Mouse (Mus musculus) lung, postnatal 10 days (tissue): ENCODE results near the gene Nek1.

Experiments used
- DNase-seq: peaks from one replicate; pipeline ENCODE4 v3.0.0; 2021

Nek1 gene

GRCm38 (mm10) chr8:60992910-60993638 lies at the start of gene Nek1:
Gene Nek1, plus strand, starts transcription at chr8:60993195.
- DNase-seq, result peak; percentile 98

- DNase-seq, result no peak
These were observed 45.5 kb upstream of the Nek1 start for GRCm38 (mm10) chr8:60947503-60947902.

- no peak for DNase-seq
These were observed 43.1 kb upstream of the Nek1 start for GRCm38 (mm10) chr8:60949859-60950258.

GRCm38 (mm10) chr8:60951271-60951670 lies 41.7 kb upstream of the Nek1 start:
- no peak for DNase-seq

GRCm38 (mm10) chr8:60951757-60952156 lies 41.2 kb upstream of the Nek1 start:
- no peak for DNase-seq

GRCm38 (mm10) chr8:60952803-60953202 lies 40.2 kb upstream of the Nek1 start:
- DNase-seq, result no peak

- peak; percentile 75 for DNase-seq
These were observed 38.5 kb upstream of the Nek1 start for GRCm38 (mm10) chr8:60954281-60955014.

- DNase-seq, result no peak
These were observed 36.1 kb upstream of the Nek1 start for GRCm38 (mm10) chr8:60956847-60957246.

DNA sequence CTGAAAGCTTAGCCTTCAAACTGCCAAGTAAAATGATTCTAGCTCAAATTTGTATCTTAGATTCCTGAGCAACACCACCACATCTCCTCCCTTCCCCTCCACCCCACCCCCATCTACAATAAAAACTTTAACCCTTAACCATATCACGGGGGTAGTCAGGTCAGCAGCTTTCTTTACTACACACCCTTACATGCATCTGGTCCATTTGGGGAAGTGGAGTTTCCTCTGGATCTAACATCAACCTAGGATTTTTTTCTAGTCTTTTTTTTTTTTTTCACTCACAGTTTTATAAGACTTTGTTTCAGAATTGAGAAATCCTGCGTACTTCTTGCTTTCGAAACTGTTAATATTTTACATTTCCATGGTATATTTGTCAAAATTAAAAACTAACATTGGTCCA lies 30.2 kb upstream of the Nek1 start:
- no peak for DNase-seq

DNA sequence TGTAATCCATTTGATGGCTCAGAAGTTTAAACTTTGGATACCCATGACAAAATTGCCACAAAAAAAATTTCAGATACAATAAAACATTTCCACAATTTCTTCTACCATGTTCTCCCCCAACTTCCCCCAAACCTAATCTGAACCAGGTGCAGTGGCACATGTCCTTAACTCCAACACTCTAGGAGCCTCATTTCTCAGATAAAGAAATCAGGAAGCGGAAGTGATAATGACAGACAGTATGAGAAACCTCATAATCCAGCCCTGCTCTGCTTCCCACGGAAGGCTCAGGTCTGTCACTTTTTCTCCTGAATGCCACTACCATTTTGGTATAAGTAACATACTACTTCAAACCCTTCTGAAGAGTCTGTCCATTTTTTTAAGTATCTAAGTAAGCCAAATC lies 29.1 kb upstream of the Nek1 start:
- no peak for DNase-seq

DNA sequence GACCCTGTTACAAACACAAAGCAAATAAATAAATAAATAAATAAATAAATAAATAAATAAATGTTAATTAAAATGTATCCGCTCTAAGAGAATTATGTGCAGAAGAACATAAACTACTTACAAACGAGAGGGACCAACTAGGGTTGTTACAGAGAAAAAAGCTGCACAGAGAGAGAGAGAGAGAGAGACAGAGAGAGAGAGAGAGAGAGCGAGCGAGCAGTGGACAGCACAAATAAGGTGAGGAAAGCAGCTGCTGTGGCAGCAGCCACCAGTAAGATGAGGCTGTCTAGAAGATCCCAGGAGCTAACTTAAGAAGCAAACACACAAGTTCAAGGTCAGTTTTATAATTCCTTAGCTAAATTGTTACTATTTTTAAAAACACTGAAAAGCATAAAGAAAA lies 28.5 kb upstream of the Nek1 start:
- no peak for DNase-seq

DNA sequence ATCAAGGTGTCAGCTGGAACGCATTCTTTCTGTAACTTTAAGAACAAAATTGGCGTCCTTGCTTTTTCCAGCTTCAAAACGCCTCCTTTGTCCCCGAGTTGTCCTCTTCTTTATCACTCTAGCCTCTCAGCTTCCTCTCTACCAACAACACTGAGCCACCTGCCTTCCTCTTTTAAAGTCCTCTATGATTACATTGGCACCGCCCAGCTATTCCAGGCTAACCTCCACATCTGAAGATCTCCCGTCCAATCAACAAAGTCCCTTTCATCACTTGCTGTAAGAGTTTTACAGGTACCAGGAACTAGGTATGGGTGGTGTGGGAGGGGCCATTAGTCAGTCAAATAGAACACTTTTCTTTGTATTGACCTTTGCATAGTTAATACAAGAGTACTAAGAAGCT lies 27.7 kb upstream of the Nek1 start:
- no peak for DNase-seq

- DNase-seq, result no peak
These were observed 27.3 kb upstream of the Nek1 start for GRCm38 (mm10) chr8:60965741-60966140.

GRCm38 (mm10) chr8:60969091-60969490 lies 23.9 kb upstream of the Nek1 start:
- no peak for DNase-seq

GRCm38 (mm10) chr8:60971808-60972207 lies 21.2 kb upstream of the Nek1 start:
- DNase-seq, result peak; percentile 35

DNA sequence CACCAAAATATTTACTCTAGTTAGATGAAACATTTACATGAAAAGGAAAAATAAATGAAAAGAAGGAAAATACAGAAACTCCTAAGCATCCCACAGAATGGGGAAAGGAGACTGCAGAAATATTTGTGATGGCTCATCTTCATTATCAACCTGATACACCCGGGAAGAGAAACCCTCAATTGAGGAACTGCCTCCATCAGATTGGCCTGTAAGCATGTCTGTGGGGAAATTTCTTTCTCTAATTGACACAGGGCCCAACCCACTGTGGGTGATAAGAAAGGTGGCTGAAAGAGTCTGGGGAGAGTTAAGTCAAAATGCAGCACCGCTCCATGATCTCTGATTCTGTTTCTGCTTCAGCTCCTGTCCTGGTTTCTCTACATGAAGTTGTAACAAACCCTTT lies 19.5 kb upstream of the Nek1 start:
- DNase-seq, result no peak

GRCm38 (mm10) chr8:60974837-60975236 lies 18.2 kb upstream of the Nek1 start:
- DNase-seq, result no peak

- DNase-seq, result no peak
These were observed 16.2 kb upstream of the Nek1 start for GRCm38 (mm10) chr8:60976818-60977217.

GRCm38 (mm10) chr8:60978496-60978895 lies 14.5 kb upstream of the Nek1 start:
- no peak for DNase-seq

DNA sequence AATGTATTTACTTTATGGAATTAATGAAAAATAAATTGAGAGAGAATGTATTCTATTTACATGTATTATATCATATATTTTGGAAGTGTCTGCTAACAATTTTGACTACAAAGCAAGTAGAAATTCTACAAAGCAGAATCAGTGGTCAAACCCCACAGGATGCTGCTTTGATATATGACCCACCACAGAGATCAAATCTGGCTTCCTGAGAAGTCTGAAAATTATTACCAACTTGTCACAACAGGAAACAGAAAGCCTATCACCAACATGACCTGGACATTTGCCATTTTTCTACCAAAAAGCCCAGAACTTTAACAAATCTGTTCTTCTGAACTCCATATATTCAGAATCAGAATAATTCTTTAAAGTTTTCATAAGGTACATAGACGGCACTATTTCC lies 11.6 kb upstream of the Nek1 start:
- no peak for DNase-seq

- DNase-seq, result peak; percentile 98
These were observed 10.0 kb upstream of the Nek1 start, which contains the start of gene Clcn3 for GRCm38 (mm10) chr8:60982701-60983687. Gene Clcn3, minus strand, starts transcription at chr8:60983300.

DNA sequence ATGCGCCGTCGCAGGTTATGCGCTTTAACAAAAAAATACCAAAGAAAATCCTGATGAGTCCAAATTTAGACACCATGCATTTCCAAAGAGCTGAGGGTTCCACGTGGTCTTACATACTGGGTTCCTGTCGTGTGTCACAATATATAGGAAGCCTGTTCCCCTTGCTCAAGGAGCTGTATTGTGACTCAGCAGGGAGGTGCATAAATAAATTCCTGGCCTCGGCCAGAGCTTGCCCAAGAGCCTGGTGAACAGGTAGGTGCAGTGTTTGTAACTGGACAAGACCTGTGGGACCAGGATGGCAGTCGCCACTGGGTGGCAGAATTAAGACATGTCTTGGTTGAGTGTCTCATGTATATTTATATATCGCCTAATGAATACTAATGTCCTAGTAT lies 9.3 kb upstream of the Nek1 start:
- DNase-seq, result peak; percentile 70
